Mouse (Mus musculus): Measurements from ENCODE around the gene Bmp8a.
"Not testable (repeated sequence)": the region's sequence is repeated elsewhere in the genome, so short reads cannot be mapped to it uniquely, and the experiment has no call there.

Bmp8a gene

GRCm38 (mm10) chr4:123342642-123343470, at the start of gene Bmp8a:
TSS of gene Bmp8a (minus strand) at chr4:123343252.
- DNase-seq (ENCODE audit: low spot score in 2 of 2), result no peak

DNA sequence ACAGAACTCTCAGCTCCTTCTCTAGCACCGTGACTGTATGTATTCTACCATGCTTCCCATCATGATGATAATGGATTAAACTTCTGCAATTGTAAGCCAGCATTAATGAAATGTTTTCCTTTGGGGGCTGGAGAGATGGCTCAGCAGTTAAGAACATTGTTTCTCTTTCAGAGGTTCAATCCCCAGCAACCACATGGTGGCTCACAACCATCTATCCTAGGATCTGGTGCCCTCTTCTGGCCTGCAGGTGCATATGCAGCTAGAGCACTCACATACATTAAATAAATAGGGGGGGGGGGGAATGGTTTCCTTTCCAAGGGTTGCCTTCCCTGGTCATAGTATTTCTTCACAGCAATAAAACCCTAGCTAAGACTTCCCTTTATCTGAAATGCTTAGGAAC, 49.1 kb upstream of the Bmp8a start:
- no peak for DNase-seq (ENCODE audit: low spot score in 2 of 2)

- DNase-seq (ENCODE audit: low spot score in 2 of 2), result no peak
Observed at GRCm38 (mm10) chr4:123385028-123385427, 42.0 kb upstream of the Bmp8a start.

DNA sequence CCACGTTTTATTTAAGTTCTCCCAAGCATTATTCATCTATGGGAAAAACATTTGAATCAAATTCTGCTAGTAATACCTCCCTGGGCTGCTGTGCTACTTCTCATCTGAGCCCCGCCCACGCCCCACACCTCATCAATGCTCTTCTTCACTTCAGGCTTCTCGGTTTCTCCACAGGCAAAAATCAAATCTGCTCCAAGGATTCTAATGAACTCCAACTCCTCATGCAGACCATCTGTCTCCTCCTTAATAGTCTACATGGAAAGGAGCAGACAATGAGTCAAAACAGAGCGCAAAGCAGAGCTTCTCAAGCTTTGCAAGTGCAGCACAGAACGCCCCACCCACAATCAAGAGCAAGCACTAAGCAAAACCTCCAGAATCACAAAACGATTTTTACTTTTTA, 40.1 kb upstream of the Bmp8a start:
- DNase-seq (ENCODE audit: low spot score in 2 of 2), result peak; percentile 60 to 74

DNA sequence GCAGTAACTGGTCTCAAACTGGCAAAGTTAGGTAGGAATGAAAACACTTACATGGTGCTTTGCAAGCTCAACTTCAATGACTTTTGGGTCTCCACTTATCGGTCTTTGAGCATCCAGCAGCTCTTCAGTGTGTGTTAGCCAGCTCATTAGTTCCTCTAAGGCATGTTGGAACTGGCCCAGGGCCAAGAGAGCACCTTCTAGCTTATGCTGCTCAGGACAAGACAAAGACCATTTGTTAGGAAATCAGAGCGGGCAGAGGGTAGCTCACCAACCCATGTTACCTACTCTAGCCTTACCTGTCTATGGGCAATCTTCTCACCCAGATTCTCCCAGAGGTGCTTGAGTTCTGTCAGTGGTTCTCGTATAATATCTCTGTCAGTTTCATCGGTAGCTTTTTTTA, 39.0 kb upstream of the Bmp8a start:
- no peak for DNase-seq (ENCODE audit: low spot score in 2 of 2)

- no peak for DNase-seq (ENCODE audit: low spot score in 2 of 2)
Observed at GRCm38 (mm10) chr4:123381598-123381997, 38.5 kb upstream of the Bmp8a start.

DNA sequence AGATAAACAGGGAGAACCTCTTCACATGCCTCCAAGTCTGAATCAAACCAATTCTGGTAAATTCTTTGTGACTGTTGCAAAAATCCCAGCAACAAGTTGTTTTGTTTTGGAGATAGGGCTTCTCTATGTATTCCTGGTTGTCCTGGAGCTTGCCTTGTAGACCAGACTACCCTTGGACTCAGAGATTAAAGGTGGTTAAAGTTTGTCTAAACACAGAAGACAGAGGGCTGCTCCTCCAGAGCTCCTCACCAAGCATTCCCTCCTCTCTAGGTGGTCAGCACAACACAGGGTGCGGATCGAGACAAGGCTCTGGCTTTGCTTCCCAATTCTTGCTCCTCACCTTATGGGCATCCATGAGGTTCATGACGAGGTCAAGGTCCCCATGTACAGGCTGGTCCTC, 33.0 kb upstream of the Bmp8a start:
- DNase-seq (ENCODE audit: low spot score in 2 of 2), result no peak

DNA sequence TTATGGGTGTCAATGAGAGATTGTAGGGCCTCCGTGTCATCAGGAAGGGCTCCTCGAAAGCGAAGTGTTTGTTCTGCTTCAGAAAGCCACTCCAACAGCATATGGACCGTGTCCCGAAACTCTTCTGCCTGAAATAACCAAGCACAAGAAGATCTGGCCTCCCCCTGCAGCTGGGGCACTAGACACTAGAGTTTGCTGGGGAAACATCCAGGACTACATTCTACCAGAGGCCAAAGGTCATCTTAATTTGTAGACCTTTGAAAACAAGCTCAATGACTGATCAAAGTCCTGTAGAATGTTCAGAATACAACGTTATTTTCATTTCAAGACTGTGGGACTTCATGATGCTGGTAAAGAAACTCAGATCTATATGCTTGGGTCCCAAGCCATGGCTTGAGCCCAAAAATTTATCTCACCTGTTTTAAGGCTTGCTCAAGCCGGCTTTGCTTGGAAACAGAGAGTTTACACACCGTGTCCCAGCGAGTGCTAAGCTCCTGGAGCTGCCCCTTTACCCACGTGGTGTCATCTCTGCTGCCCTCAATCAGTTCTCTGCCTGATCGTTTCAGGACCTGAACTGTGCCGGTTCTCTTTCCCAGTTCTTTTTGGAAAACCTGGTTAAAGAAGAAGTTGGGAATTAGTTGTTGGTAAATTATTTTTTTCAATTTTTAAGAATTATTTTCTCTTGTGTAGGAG, 31.4 kb upstream of the Bmp8a start:
- DNase-seq (ENCODE audit: low spot score in 2 of 2), result no peak

GRCm38 (mm10) chr4:123363555-123363954, 20.5 kb upstream of the Bmp8a start:
- no peak for DNase-seq (ENCODE audit: low spot score in 2 of 2)

- no peak for DNase-seq (ENCODE audit: low spot score in 2 of 2)
Observed at GRCm38 (mm10) chr4:123360771-123361170, 17.7 kb upstream of the Bmp8a start.

DNA sequence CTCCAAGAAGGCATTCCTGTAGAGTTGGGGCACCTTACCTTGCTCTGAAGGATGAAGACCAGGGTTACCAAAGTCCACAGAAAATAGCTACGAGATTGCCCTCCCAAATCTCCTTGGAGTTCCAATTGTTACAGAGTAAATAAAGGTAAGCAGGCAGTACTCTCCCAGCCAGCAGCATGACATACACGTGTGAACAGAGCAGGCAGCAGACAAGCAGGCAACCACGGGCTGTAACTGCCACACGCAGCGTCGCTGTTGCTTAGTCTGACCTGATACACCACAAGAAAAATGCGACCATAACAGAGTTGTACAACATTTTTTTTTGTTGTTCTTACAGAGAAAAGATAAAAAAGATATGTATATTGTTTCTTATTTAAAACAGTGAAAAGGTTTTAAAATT, 15.6 kb upstream of the Bmp8a start:
- DNase-seq (ENCODE audit: low spot score in 2 of 2), result no peak

- DNase-seq (ENCODE audit: low spot score in 2 of 2), result no peak
Observed at GRCm38 (mm10) chr4:123355941-123356340, 12.9 kb upstream of the Bmp8a start.

GRCm38 (mm10) chr4:123353271-123353877, 10.3 kb upstream of the Bmp8a start:
- peak in 1 of 2 experiments; percentile 22 for DNase-seq (ENCODE audit: low spot score in 2 of 2)

- no peak for DNase-seq (ENCODE audit: low spot score in 2 of 2)
Observed at GRCm38 (mm10) chr4:123343471-123343789, 378 bp upstream of the Bmp8a start.

DNA sequence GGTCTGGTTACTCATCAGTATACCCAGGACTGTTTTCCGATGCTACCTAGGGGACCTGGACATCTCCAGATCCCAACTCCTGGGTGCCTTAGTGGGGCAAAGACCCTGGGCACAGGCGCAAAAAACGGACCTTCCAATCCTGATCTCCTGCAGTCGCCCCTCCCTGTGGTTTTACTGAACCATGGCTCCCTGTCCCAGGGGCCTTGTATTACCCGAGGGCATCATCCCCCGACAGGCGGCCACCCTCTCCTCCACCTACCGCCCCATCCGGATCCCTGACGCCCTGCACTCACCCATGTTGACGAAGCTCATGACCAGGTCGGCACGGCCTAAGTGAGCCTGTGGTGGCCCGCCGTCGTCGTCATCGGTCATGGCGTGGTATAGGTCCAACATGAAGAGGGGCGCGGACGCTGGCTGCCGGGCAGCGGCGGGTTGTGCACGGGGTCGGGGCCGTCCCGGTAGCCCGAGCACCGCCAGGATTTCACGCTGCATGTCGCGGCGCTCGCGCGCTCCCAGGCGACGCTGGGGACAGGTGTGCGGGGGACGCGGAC, 886 bp downstream of the Bmp8a start:
- DNase-seq (ENCODE audit: low spot score in 2 of 2), result no peak

DNA sequence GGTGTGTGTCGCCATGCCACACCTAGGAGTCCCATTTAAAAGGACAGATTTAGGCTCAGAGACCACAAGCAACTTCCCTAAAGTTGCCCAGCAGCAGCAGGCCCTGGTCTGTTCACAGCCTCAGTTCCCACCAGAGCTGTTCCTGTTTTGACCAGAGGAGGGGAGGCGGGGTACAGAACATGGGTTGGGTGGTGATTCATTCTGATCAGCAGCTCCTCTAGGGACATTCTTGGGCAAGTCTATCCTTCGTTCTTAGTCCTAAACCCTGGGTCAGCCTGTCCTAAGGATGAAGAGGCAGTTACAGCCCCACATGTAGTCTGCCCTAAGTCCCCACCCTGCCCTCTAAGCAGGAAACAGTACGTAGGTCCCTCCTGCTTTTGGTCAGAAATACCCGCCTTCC, 2.8 kb downstream of the Bmp8a start:
- DNase-seq (ENCODE audit: low spot score in 2 of 2), result no peak

DNA sequence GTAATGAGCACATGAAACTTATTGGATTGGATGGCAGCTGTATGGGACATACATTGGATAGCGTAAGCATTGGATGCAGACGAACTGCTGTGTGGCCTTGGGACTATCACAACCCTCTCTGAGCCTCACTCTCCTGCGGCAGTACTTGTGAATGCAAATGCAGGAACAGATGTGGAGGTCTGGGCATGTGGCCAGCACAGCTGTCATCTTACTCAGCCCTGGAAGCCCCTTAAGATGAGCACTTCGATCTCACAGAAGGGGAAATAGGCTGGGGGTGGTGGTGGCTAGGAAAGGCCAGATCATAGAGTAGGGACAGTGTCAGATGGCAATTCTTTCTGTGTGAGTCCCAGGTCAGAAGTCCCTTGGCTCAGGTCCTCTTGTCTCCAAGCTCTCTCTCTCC, 5.4 kb downstream of the Bmp8a start:
- no peak for DNase-seq (ENCODE audit: low spot score in 2 of 2)

DNA sequence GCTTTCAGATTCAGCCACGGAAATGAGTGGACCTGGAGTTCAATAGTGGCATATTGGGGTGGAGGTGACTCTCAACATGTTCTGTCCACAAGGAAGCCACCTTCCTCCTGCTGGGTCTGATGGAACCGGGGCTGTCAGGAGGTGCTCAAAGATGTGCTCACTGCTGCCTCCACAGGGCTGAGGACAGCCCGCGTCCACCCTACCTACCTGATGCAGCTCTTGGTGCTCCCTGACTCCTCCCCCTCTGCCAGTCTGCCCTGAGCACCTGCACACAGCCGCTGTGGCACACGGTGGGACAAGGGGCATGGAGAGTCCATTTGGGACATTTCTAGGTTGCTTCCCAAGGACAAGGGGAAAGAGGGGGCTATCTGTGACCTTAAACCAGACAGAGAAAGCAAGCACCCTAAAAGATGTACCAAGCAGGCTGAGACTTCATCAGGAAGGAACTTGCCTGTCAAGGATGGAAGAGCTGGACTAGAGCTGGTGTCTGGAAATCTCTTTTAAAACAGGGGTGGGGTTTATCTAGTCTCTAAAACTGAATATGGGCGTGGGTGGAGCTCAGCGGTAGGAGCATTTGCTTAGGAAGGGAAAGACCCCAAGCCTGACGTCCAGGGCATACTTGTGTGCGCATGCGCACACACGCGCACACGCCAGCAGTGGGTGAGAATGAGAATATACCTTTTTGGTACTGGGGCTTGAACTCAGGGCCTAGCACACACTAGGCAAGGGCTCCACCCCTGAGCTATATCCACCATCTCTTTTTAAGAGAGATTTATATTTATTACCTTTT, 7.1 kb downstream of the Bmp8a start:
- no peak for DNase-seq (ENCODE audit: low spot score in 2 of 2)

- not testable (repeated sequence) for DNase-seq (ENCODE audit: low spot score in 2 of 2)
Observed at GRCm38 (mm10) chr4:123335244-123335643, 7.8 kb downstream of the Bmp8a start.

DNA sequence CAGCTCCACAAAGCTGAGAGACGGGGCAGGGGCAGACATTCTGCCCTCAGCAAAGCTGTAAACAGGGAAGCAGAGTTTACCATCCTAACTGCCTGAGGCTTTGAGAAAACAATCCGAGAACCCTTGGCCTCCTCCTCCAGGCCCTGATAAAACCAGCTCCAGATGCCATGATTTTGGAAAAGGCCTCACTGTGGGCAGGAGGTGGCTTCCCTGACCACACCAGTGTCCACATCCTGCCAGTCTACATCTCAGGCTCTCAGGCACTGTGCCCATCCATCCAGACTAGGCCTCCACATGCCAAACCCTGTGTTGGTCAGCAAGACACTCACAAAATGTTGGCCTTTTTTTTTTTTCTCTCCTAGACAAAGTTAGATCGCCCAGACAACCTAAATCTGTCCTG, 8.9 kb downstream of the Bmp8a start:
- no peak for DNase-seq (ENCODE audit: low spot score in 2 of 2)

DNA sequence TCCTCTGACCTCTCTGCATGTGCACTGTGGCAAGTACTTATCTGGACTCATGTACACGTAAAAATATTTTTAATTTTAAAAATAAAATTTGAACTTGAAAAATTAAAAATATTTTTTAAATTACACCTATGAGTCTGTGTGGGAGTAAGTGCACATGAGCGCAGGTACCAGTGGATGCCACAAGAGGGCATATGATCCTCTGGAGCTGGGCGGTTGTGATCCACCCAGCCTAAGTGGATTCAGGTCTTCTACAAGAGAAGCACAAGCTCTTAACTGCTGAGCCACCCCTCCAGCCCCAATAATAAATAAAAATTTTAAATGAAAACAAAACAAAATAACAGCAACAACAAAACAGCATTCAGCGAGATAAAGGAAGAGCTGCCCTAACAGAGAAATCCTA, 9.9 kb downstream of the Bmp8a start:
- no peak for DNase-seq (ENCODE audit: low spot score in 2 of 2)

DNA sequence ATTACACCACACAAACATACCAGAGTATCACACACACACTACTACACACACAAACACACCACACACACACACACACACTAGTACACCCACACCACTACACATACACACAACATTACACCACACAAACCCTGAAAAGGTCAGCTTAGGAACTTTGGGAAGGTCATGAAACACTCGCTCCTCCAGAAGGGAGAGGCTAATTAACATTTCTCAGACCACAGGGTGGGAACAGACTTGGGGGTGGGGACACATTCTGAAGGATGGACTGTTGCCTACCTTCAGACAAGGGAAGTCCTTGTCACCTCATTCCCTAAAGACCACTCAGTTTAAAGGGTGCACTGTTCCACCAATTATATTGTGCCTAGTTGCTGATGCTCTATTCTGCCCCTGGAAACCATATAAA, 11.1 kb downstream of the Bmp8a start:
- DNase-seq (ENCODE audit: low spot score in 2 of 2), result not testable (repeated sequence)
